Comparison of ENCODE assay signal across 9 mouse cellular contexts in genomic region chr1:131688475-131688874, GRCm38 (mm10). TPM values are rescaled to one million over a fixed set of nuclear protein-coding genes. Genes with fewer than 3 reads are reported as not detected.
DNase-seq lines count a peak whose midpoint lies in the region; ATAC-seq and TF ChIP-seq lines count a peak whose summit lies in the region.
"Had no signal": no experiment of that assay in that cellular context is flagged by ENCODE, and none has a peak within 500 bp of the region (broad histone marks: within the 10 kb centered on the region; RNA-seq: fewer than 3 reads in every experiment).

Gene Rab7b (plus strand): TSS chr1:131688695.

- intact Hi-C loops in left cerebral cortex, adult 2 months (cut with DNase I) = no loop called here

- TF ChIP-seq POLR2A in brain, embryonic 14.5 days (IDR thresholded peaks at IDR 0.05; ENCODE audit: borderline replicate concordance, extremely low read depth, insufficient read depth, insufficient read length, poor library complexity, severe bottlenecking) = no peak

- TF ChIP-seq CTCF in brain, embryonic 14.5 days (IDR thresholded peaks at IDR 0.05; ENCODE audit: borderline replicate concordance, extremely low read depth, insufficient read depth, insufficient read length) = no peak
- TF ChIP-seq CTCF in left cerebral cortex, adult 2 months (IDR thresholded peaks at IDR 0.05) = no peak

- H3K9me3 ChIP-seq in kidney, embryonic 16.5 days (ENCODE audit: low read length) = no peaks in the 10 kb centered on the region

- no peaks in the 10 kb centered on the region for H3K27me3 ChIP-seq in kidney, embryonic 16.5 days (ENCODE audit: insufficient read depth, low read length)

- H3K4me1 ChIP-seq in kidney, embryonic 16.5 days (ENCODE audit: insufficient read depth, low read length) = 0 out of 2 replicates have a peak, but pooled peaks cover 3% of the 10 kb centered on the region

- H3K9ac ChIP-seq in kidney, embryonic 16.5 days (replicated peaks; ENCODE audit: low read length) = no peak within 1 kb of the TSS

- DNase-seq in embryo, embryonic 10 days (ENCODE audit: low spot score) = peak; percentile 14
- DNase-seq in embryo, embryonic 9.5 days (ENCODE audit: extremely low spot score) = no peak
- DNase-seq in brain, embryonic 14.5 days (ENCODE audit: low read depth) = peak; percentile 4
- peak; percentile 23 for DNase-seq in ovary, postnatal 10 days (ENCODE audit: low spot score)
- DNase-seq in left cerebral cortex, adult 2 months (ENCODE audit: extremely low spot score in 1 of 2, low spot score in 2 of 2) = no peak
- DNase-seq in right cerebral cortex, postnatal 25 days = no peak

- H3K4me3 ChIP-seq in kidney, embryonic 16.5 days (ENCODE audit: low read length) = no peak within 1 kb of the TSS
- H3K4me3 ChIP-seq in left cerebral cortex, adult 2 months = no peak within 1 kb of the TSS
- H3K4me3 ChIP-seq: erythroblast, embryonic 14.5 days had no signal

- no peak within 1 kb of the TSS for H3K27ac ChIP-seq in kidney, embryonic 16.5 days (ENCODE audit: low read length)
- no peak within 1 kb of the TSS for H3K27ac ChIP-seq in left cerebral cortex, adult 2 months

- WGBS in kidney, embryonic 16.5 days = 34% methylated on average over 8 of the region's 8 CpGs

- ATAC-seq in kidney, embryonic 16.5 days (ENCODE audit: low FRiP score, low TSS enrichment) = peak; percentile 57; the same call in 1 of the 2 replicates
- ATAC-seq in cerebellum, adult (ENCODE audit: insufficient number of reproducible peaks, low FRiP score, low TSS enrichment) = no peak

- no peaks in the 10 kb centered on the region for H3K36me3 ChIP-seq in kidney, embryonic 16.5 days (ENCODE audit: insufficient read depth, low read length)

- H3K4me2 ChIP-seq in kidney, embryonic 16.5 days (replicated peaks; ENCODE audit: low read depth, low read length) = no peak within 1 kb of the TSS

RNA-seq across cellular contexts. Expression of gene Rab7b, which starts in this region (rescaled TPM):
- polyA plus RNA-seq in brain, embryonic 14.5 days (2012; rRNA removed) = 0.76 and 0.96 TPM in 2 replicates
- polyA plus RNA-seq in kidney, embryonic 16.5 days (2015; fragmentation: Nextera tagmentation; extraction: Ambion mirVana) = 2.1 TPM in 2 replicates
- 1 to 10 TPM; 1.6 to 1.9 TPM for total RNA-seq in left cerebral cortex, adult 2 months (2021)
- polyA plus RNA-seq: erythroblast, embryonic 14.5 days had no signal

Comparison
In these comparisons a context has a peak if more than half of its experiments do, and no peak if none do; other contexts are left out.
1. DNase-seq: peak in embryo, embryonic 10 days (single experiment) and ovary, postnatal 10 days (single experiment); none in embryo, embryonic 9.5 days (single experiment), left cerebral cortex, adult 2 months (0 of 2) and right cerebral cortex, postnatal 25 days (single experiment).
2. Peak in DNase-seq in brain, embryonic 14.5 days; RNA of the gene not detected or under 1 TPM.